Mouse (Mus musculus): Measurements from ENCODE around the gene Eif6.
A peak's percentile ranks its signal among the peaks of the same experiment; 100 is the strongest.
"Not testable (repeated sequence)": the region's sequence is repeated elsewhere in the genome, so short reads cannot be mapped to it uniquely, and the experiment has no call there.

DNA sequence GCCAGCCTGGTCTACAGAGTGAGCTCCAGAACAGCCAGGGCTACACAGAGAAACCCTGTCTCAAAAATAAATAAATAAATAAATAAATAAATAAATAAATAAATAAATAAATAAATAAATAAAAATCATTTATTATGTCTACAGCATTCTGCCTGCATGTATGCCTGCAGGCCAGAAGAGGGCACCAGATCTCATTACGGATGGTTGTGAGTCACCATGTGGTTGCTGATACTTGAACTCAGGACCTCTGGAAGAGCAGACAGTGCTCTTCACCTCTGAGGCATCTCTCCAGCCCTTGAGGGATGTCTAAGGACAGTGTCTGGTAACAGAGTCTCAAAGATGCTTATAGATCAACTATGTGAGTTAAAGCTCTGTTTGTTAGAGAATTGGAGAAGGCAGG, 5.4 kb upstream of the Eif6 start:
- TF ChIP-seq CTCF (conservative IDR thresholded peaks at IDR 0.05 in 1 of 2, IDR thresholded peaks at IDR 0.05 in 1 of 2; ENCODE audit: low read depth in 2 of 2, low read length in 2 of 2), result peak in 1 of 2 experiments; percentile 26; a peak in 1 of 4 replicates
- not testable (repeated sequence) for TF ChIP-seq USF1 (IDR thresholded peaks at IDR 0.05; ENCODE audit: low read depth, low read length)

Data from CH12.LX (cell line).